Mouse (Mus musculus) kidney, adult 2 months (tissue): ENCODE measurements around the gene Mrgprh.

Source experiments
- CTCF ChIP-seq: fragments of 200-500 bp; conservative IDR thresholded peaks from 2 replicates; pipeline ENCODE4 v1.5.1; 2011; ENCODE audit warnings: low read depth, mild to moderate bottlenecking, control low read depth, low read length, moderate library complexity, mixed read lengths; ENCODE audit not compliant: insufficient read depth, insufficient read length
- POLR2A ChIP-seq: fragments of 200-500 bp; IDR thresholded peaks from one replicate; pipeline ENCODE4 v1.6.1; 2011; ENCODE audit warnings: low read depth, low read length, control low read depth

GRCm38 (mm10) chr17:12875734-12876133 is at the start of gene Mrgprh:
- TF ChIP-seq CTCF (no peak), POLR2A (no peak)
